Mouse (Mus musculus) testis, adult 2 months (tissue): ENCODE measurements around the gene Casp2. TPM values are rescaled to one million over a fixed set of nuclear protein-coding genes. Genes with fewer than 3 reads are reported as not detected.
A peak's percentile ranks its signal among the peaks of the same experiment; 100 is the strongest.

ENCODE experiments used
- H3K27ac ChIP-seq: fragments of 200-500 bp; 2 replicates; pipeline ENCODE4 v1.5.1; 2012; ENCODE audit warnings: low read depth, low read length; ENCODE audit not compliant: control insufficient read depth, insufficient read depth
- H3K27me3 ChIP-seq: fragments of 200-500 bp; 2 replicates; pipeline ENCODE4 v1.6.1; 2012; ENCODE audit warnings: mild to moderate bottlenecking, low read length, moderate library complexity; ENCODE audit not compliant: control insufficient read depth, insufficient read depth
- H3K36me3 ChIP-seq: fragments of 200-500 bp; 2 replicates; pipeline ENCODE4 v1.6.1; 2012; ENCODE audit warnings: mild to moderate bottlenecking, low read length; ENCODE audit not compliant: control insufficient read depth, insufficient read depth
- H3K4me1 ChIP-seq: fragments of 200-500 bp; 2 replicates; pipeline ENCODE4 v1.6.1; 2012; ENCODE audit warnings: low read length; ENCODE audit not compliant: control insufficient read depth, insufficient read depth
- H3K4me3 ChIP-seq: fragments of 200-500 bp; 2 replicates; pipeline ENCODE4 v1.5.1; 2012; ENCODE audit warnings: low read depth, mild to moderate bottlenecking, low read length, moderate library complexity, mixed read lengths; ENCODE audit not compliant: control insufficient read depth
- CTCF ChIP-seq: fragments of 200-500 bp; IDR thresholded peaks from 2 replicates; pipeline ENCODE4 v1.5.1; 2012; ENCODE audit warnings: low read depth, mild to moderate bottlenecking, inconsistent platforms, low read length, moderate library complexity; ENCODE audit not compliant: control insufficient read depth, insufficient read depth, insufficient replicate concordance
- POLR2A ChIP-seq: fragments of 200-500 bp; IDR thresholded peaks from 2 replicates; pipeline ENCODE4 v1.6.1; 2012; ENCODE audit warnings: low read depth, mild to moderate bottlenecking, inconsistent platforms, low read length, moderate library complexity; ENCODE audit not compliant: control insufficient read depth
- polyA plus RNA-seq: library from polyadenylated mRNA; depleted of rRNA; stranded (reverse); fragments of >200 nt; gene quantifications from 2 replicates; pipeline ENCODE4 v1.2.3, GENCODE M21; 2012

Gene Casp2
- polyA plus RNA-seq, 1 experiment: 10.4 TPM

DNA sequence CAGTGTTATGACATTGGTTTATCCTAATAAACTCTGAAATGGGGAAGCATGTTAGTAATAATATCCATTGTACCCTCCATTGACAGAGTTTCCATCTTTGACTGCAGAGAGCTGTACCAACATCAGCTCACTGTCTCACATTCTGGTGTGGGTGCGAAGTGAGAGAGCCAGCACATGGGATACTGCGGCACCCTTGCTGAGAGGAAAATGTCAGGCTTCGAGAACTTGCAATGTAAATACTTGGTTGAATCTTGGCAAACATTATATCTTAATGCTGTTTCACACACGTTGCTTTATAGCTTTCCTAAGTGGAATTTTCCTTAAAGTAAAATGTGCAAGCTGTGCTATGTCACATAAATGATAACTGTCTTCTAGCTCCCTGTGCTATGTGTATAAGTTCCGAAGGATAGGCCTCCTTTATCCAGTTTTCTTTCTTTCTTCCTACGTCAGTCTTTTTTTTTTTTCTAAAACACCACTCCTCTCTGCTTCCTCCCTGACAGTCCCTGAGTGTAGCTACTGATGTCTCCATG, 27.4 kb upstream of the Casp2 start:
- Histone ChIP-seq H3K4me1 (no peaks in the 10 kb centered on the region), H3K27ac (no peak overlapping the region), H3K27me3 (no peaks in the 10 kb centered on the region), H3K4me3 (no peak overlapping the region), H3K36me3 (no peaks in the 10 kb centered on the region)
- TF ChIP-seq POLR2A: no peak
- TF ChIP-seq CTCF: no peak

DNA sequence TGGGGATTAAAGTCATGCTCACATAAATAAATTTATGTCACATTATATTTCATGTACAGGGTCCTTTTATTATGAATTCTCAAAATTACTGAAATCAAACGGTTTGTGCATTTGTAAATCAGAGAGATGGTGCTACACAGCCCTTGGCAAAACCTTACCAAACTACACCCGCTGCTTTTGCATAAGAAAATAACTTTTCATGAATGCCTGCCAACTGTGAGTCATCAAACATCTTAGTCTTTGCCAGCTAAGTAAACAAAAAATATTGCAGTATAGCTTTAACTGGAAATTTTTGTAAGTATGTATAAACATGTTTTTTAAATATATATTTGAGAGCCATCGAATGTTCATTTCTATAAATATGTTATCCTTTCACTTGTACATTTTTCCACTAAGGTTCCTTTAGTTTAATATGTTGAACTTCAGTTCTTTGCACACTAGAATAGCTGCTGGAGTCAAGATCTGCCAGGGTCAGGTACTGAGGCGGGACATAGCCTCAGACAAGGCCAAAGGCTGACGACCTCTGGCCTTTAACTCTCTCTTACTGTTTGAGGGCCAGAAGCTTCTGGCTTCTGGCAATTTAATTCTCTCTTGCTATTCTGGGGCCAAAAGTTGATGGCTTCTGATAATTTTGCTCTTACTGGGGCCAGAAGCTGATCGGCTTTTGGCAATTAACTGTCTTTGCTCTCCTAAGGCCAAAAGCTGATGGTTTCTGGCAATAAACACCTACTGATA, 23.3 kb upstream of the Casp2 start:
- no peak for TF ChIP-seq POLR2A
- TF ChIP-seq CTCF: no peak
- Histone ChIP-seq H3K4me1 (peaks cover 2% of the 10 kb centered on the region; the same call in 1 of the 2 replicates), H3K4me3 (no peak overlapping the region), H3K27ac (no peak overlapping the region), H3K36me3 (no peaks in the 10 kb centered on the region), H3K27me3 (no peaks in the 10 kb centered on the region)

GRCm38 (mm10) chr6:42245711-42246353, 19.0 kb upstream of the Casp2 start, which contains the start of gene Gstk1:
Gstk1 (plus strand) TSS chr6:42245935.
- H3K36me3 ChIP-seq: no peaks in the 10 kb centered on the region
- H3K4me1 ChIP-seq: peaks cover 2% of the 10 kb centered on the region; the same call in 1 of the 2 replicates
- H3K4me3 ChIP-seq: peak within 1 kb of the TSS; percentile 43
- no peak within 1 kb of the TSS for H3K27ac ChIP-seq
- TF ChIP-seq POLR2A: 0 out of 2 replicates have a peak, but pooled peaks have one; percentile 24
- no peak for TF ChIP-seq CTCF
- H3K27me3 ChIP-seq: no peaks in the 10 kb centered on the region

- Histone ChIP-seq H3K36me3 (no peaks in the 10 kb centered on the region), H3K4me1 (peaks cover 2% of the 10 kb centered on the region; the same call in 1 of the 2 replicates), H3K27ac (no peak overlapping the region), H3K27me3 (no peaks in the 10 kb centered on the region), H3K4me3 (no peak overlapping the region)
- no peak for TF ChIP-seq CTCF
- TF ChIP-seq POLR2A: no peak
Observed at GRCm38 (mm10) chr6:42247173-42247572, 17.6 kb upstream of the Casp2 start.

GRCm38 (mm10) chr6:42247981-42248380, 16.8 kb upstream of the Casp2 start:
- no peak overlapping the region for H3K4me3 ChIP-seq

DNA sequence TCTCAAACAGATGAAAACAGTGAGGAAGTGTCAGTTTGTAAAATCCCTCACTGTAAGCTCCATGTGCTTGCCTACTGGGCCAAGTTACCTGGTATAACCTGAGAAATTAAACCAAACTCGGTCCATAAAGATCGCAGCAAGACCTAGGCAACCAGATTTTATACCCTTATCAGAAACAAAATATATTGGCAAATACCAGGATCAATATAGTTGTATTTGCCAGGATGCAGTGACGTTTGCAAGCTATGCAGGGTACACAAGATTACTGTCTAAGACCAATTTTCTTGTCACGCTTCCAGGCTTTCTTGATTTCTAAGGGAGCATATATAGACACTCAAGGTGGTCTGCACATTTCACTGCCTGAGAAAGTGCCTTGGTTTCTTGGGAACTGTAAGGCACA, 13.0 kb upstream of the Casp2 start:
- Histone ChIP-seq H3K4me1 (no peaks in the 10 kb centered on the region), H3K27me3 (no peaks in the 10 kb centered on the region), H3K27ac (no peak overlapping the region), H3K4me3 (no peak overlapping the region), H3K36me3 (no peaks in the 10 kb centered on the region)
- no peak for TF ChIP-seq POLR2A
- TF ChIP-seq CTCF: no peak

More at GRCm38 (mm10) chr6:42247981-42248380, 16.8 kb upstream of the Casp2 start:
- peaks cover 2% of the 10 kb centered on the region; the same call in 1 of the 2 replicates for H3K4me1 ChIP-seq
- TF ChIP-seq CTCF (no peak), POLR2A (no peak)
- H3K36me3 ChIP-seq: no peaks in the 10 kb centered on the region
- no peaks in the 10 kb centered on the region for H3K27me3 ChIP-seq
- no peak overlapping the region for H3K27ac ChIP-seq

DNA sequence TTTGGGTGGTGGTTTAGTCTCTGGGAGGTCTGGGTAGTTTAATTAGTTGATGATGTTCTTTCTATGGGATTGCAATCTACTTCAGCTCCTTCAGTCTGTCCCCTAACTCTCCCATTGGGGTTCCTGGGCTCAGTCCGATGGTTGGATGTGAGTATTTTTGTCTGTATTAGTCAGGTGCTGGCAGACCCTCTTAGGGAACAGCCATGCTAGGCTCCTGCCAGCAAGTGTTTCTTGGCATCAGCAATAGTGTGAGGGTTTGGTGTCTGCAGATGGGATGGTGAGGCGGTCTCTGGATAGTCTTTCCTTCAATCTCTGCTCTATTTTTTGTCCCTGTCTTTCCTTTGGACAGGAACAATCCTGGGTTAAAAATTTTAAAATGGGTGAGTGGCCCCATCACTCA, 11.7 kb upstream of the Casp2 start:
- H3K4me1 ChIP-seq: no peaks in the 10 kb centered on the region
- H3K27ac ChIP-seq: no peak overlapping the region
- TF ChIP-seq POLR2A (no peak), CTCF (no peak)
- H3K27me3 ChIP-seq: no peaks in the 10 kb centered on the region
- H3K36me3 ChIP-seq: no peaks in the 10 kb centered on the region
- H3K4me3 ChIP-seq: no peak overlapping the region
